Mouse (Mus musculus) adrenal gland, postnatal 36 days (tissue): ENCODE results near the gene Inca1. TPM values are rescaled to one million over a fixed set of nuclear protein-coding genes. Genes with fewer than 3 reads are reported as not detected.

Experiments used
- microRNA-seq: library from miRNA; unstranded; fragments of <30 nt; microRNA quantifications from one replicate; pipeline ENCODE4 v1.2.0, GENCODE M21; 2021
- total RNA-seq, 2 experiments: library from RNA; stranded (reverse); gene quantifications; 2 replicates each; pipeline ENCODE4 v1.2.3; 2021

Gene Inca1
- total RNA-seq, 2 experiments from 2014 or later, result 9.5 to 12.2 TPM

Small RNA genes lying within 50 kb of the gene (microRNA-seq; reads per million reads assigned to microRNA genes)
- gene Mir6925, result 1.00 reads per million

Other genes starting within 250 kb of the Inca1 start
- gene Med11, start 248.2 kb downstream of the Inca1 start, total RNA-seq, result 10 to 100 TPM; 20.3 to 24.4 TPM
- gene Zmynd15, start 240.7 kb downstream of the Inca1 start, total RNA-seq, result 1 to 10 TPM; 1.4 to 1.8 TPM
- gene Cxcl16, start 240.2 kb downstream of the Inca1 start, total RNA-seq, result 1 to 10 TPM; 7.4 to 8.5 TPM
- under 1 TPM in 1 of 2 experiments, not detected in 1; 0.46 TPM for gene Tm4sf5, start 194.9 kb downstream of the Inca1 start, total RNA-seq
- gene Vmo1, start 185.5 kb downstream of the Inca1 start, total RNA-seq, result under 1 TPM in 1 of 2 experiments, not detected in 1; 0.66 TPM
- not detected for gene Gltpd2, start 181.0 kb downstream of the Inca1 start, total RNA-seq
- 100 to 1,000 TPM; 282 to 297 TPM for gene Psmb6, start 174.8 kb downstream of the Inca1 start, total RNA-seq
- gene Gm40193, start 167.2 kb downstream of the Inca1 start, total RNA-seq, result not detected
- gene Pld2, start 160.1 kb downstream of the Inca1 start, total RNA-seq, result 1 to 10 TPM; 8.1 to 8.6 TPM
- gene Mink1, start 137.3 kb downstream of the Inca1 start, total RNA-seq, result 10 to 100 TPM; 39.2 to 42.6 TPM
- gene 4930544D05Rik, start 84.3 kb downstream of the Inca1 start, total RNA-seq, result not detected
- gene Chrne, start 80.9 kb downstream of the Inca1 start, total RNA-seq, result not detected
- gene Gp1ba, start 61.0 kb downstream of the Inca1 start, total RNA-seq, result under 1 TPM in 1 of 2 experiments, not detected in 1; 0.13 TPM
- 10 to 100 TPM; 83.6 to 83.8 TPM for gene Rnf167, start 52.9 kb downstream of the Inca1 start, total RNA-seq
- 100 to 1,000 TPM; 127 to 165 TPM for gene Slc25a11, start 52.7 kb downstream of the Inca1 start, total RNA-seq
- 100 to 1,000 TPM; 853 to 925 TPM for gene Pfn1, start 45.5 kb downstream of the Inca1 start, total RNA-seq
- 10 to 100 TPM; 21.2 to 35.5 TPM for gene Eno3, start 43.0 kb downstream of the Inca1 start, total RNA-seq
- 10 to 100 TPM; 87.1 to 88.1 TPM for gene Spag7, start 30.7 kb downstream of the Inca1 start, total RNA-seq
- gene Camta2, start 12.1 kb downstream of the Inca1 start, total RNA-seq, result 10 to 100 TPM; 36.5 to 45.7 TPM
- gene Kif1c, start 393 bp upstream of the Inca1 start, total RNA-seq, result 100 to 1,000 TPM; 178 to 195 TPM
- gene Zfp3, start 64.1 kb upstream of the Inca1 start, total RNA-seq, result 1 to 10 TPM; 8.4 to 9.4 TPM
- gene Scimp, start 112.4 kb upstream of the Inca1 start, total RNA-seq, result 1 to 10 TPM; 1.2 to 1.3 TPM
- 100 to 1,000 TPM; 144 to 170 TPM for gene Rabep1, start 144.6 kb upstream of the Inca1 start, total RNA-seq